Mouse (Mus musculus): ENCODE results near the gene Setd1b.

DNA sequence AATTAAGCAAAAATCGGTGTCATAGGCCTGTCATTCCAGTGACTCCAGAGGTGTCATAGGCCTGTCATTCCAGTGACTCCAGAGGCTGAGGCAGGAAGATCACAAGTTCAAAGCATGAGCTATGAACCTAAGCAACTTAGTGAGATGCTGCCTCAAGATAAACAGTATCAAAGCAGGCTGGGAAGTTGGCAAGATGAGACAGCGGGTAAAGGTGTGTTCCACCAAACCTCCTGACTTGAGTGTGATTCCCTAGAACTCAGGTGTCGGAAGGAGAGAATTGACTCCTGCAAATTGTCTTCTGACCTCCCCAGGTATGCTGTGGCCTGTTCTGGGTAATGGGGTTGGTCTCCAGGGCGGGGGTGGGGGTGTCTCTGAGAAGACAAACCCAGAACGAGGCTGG lies 27.3 kb downstream of the Setd1b start, which contains the start of gene Psmd9:
- TF ChIP-seq CTCF (IDR thresholded peaks at IDR 0.05; ENCODE audit: low read depth, low read length) (no peak), GATA1 (IDR thresholded peaks at IDR 0.05; ENCODE audit: borderline replicate concordance, low read length) (no peak), TAL1 (conservative IDR thresholded peaks at IDR 0.05; ENCODE audit: low read depth, low read length) (no peak), GATA2 (IDR thresholded peaks at IDR 0.05; ENCODE audit: borderline replicate concordance, low read depth, low read length) (no peak)
